Mouse (Mus musculus): ENCODE results near the gene Fnbp4. TPM values are rescaled to one million over a fixed set of nuclear protein-coding genes. Genes with fewer than 3 reads are reported as not detected.

The Fnbp4 gene
- total and polyA plus RNA-seq, 3 experiments = 61.1 to 156 (median 146) TPM

- ATAC-seq (ENCODE audit: extremely low read depth, insufficient number of reproducible peaks, low FRiP score, poor library complexity, severe bottlenecking) = no peak
- no peak for DNase-seq (ENCODE audit: low spot score)
- H3K36me3 ChIP-seq (replicated peaks) = peaks cover 94% of the 10 kb centered on the region
- H3K4me3 ChIP-seq (ENCODE audit: low read depth, low read length) = no peak overlapping the region
- H3K9me3 ChIP-seq (replicated peaks) = no peaks in the 10 kb centered on the region
- H3K4me1 ChIP-seq (ENCODE audit: insufficient read depth, low read depth, low read length) = no peaks in the 10 kb centered on the region
- no peaks in the 10 kb centered on the region for H3K27me3 ChIP-seq (ENCODE audit: insufficient read depth, low read length)
- TF ChIP-seq CTCF (IDR thresholded peaks at IDR 0.05; ENCODE audit: low read depth, low read length) = no peak
Observed at GRCm38 (mm10) chr2:90765123-90765522, 20.0 kb downstream of the Fnbp4 start.

DNA sequence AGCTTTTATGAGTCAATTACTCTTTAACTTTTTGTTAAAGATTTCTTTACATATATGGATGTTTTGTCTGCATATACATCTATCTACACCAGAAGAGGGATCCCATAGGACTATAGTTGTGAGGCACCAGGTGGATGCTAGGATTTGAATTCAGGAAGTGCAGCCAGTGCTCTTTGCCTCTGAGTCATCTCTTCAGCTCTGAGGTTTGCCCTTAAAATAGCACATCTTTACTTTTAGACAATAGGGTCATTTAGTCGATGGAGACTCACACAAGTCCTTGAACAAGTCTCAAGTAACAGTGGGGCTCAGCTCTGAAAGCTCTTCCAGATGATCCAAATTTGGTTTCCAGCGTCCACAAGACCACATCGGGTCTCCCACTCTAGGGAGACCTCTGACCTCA is 36.2 kb downstream of the Fnbp4 start:
- no peak for TF ChIP-seq CTCF (IDR thresholded peaks at IDR 0.05; ENCODE audit: low read depth, low read length)
- no peak for TF ChIP-seq GATA1 (IDR thresholded peaks at IDR 0.05; ENCODE audit: borderline replicate concordance, low read length)
- no peak for TF ChIP-seq GATA2 (IDR thresholded peaks at IDR 0.05; ENCODE audit: borderline replicate concordance, low read depth, low read length)
- no peak for TF ChIP-seq TAL1 (conservative IDR thresholded peaks at IDR 0.05; ENCODE audit: low read depth, low read length)
- TF ChIP-seq POLR2AphosphoS5 (IDR thresholded peaks at IDR 0.05; ENCODE audit: insufficient replicate concordance, low read depth, low read length) = no peak
- Histone ChIP-seq H3K27me3 (ENCODE audit: insufficient read depth, low read length) (no peaks in the 10 kb centered on the region), H3K36me3 (replicated peaks) (peaks cover 75% of the 10 kb centered on the region), H3K4me3 (ENCODE audit: low read depth, low read length) (no peak overlapping the region), H3K4me1 (ENCODE audit: insufficient read depth, low read depth, low read length) (peaks cover 6% of the 10 kb centered on the region; the same call in 1 of the 2 replicates), H3K9me3 (replicated peaks) (no peaks in the 10 kb centered on the region)
- DNase-seq (ENCODE audit: low spot score) (no peak), ATAC-seq (ENCODE audit: extremely low read depth, insufficient number of reproducible peaks, low FRiP score, poor library complexity, severe bottlenecking) (no peak; the same call in 1 of the 2 replicates)

DNA sequence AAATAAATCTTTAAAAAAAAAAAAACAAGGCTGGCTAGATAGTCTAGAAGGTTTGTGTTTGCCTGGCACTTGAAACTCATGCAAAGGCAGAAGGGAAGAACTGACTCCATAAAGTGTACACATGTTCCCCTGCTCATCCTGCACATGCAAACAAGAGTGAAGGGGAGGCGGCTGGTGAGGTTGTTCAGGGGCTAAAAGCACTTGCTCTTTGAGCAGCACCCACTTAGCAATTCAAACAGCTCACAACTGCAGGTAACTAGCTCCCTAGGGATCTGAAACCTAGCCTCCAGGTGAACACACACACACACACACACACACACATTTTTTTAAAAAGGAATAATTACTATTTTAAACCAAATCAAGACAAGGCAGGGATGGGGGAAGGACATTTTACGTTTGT is 36.8 kb downstream of the Fnbp4 start:
- Histone ChIP-seq H3K4me1 (ENCODE audit: insufficient read depth, low read depth, low read length) (peaks cover 6% of the 10 kb centered on the region; the same call in 1 of the 2 replicates), H3K4me3 (ENCODE audit: low read depth, low read length) (no peak overlapping the region), H3K9me3 (replicated peaks) (no peaks in the 10 kb centered on the region), H3K36me3 (replicated peaks) (peaks cover 69% of the 10 kb centered on the region), H3K27me3 (ENCODE audit: insufficient read depth, low read length) (no peaks in the 10 kb centered on the region)
- no peak for TF ChIP-seq POLR2AphosphoS5 (IDR thresholded peaks at IDR 0.05; ENCODE audit: insufficient replicate concordance, low read depth, low read length)
- no peak for TF ChIP-seq CTCF (IDR thresholded peaks at IDR 0.05; ENCODE audit: low read depth, low read length)
- no peak for TF ChIP-seq GATA2 (IDR thresholded peaks at IDR 0.05; ENCODE audit: borderline replicate concordance, low read depth, low read length)
- no peak for TF ChIP-seq TAL1 (conservative IDR thresholded peaks at IDR 0.05; ENCODE audit: low read depth, low read length)
- no peak for TF ChIP-seq GATA1 (IDR thresholded peaks at IDR 0.05; ENCODE audit: borderline replicate concordance, low read length)
- DNase-seq (ENCODE audit: low spot score) = no peak
- no peak for ATAC-seq (ENCODE audit: extremely low read depth, insufficient number of reproducible peaks, low FRiP score, poor library complexity, severe bottlenecking)

- ATAC-seq (ENCODE audit: extremely low read depth, insufficient number of reproducible peaks, low FRiP score, poor library complexity, severe bottlenecking) = no peak
Observed at GRCm38 (mm10) chr2:90782458-90782857, 37.3 kb downstream of the Fnbp4 start, which contains the start of gene Agbl2. TSS of gene Agbl2 (plus strand) at chr2:90782727.

DNA sequence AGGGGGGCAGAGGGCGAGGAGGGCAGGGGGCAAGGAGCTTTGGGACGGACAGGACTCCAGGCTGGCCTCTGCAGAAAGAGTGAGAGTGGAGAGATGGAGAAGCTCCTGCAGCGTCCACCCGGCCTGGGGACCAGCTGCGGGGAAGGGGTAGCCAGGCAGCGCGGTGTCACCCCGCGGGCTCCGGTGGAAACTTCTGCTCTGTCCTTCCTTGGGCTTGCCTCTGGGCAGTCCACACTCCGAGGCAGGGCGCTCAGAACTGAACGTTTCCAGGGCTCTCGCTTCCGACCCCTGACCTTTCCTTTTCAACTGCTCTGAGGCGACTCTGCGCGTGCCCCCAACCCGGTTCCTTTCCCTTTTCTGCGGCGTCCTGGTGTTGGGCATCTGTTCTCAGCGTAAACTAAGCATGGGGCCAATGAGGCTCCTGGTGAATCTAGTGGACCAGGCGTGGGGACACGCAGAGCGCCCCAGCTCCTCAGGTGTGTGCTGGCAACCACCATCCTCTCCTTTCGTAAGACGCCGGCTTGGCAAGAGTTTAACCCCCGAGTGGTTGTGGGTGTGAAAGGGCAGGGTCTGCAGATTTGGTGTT is 37.8 kb downstream of the Fnbp4 start:
- no peaks in the 10 kb centered on the region for H3K27me3 ChIP-seq (ENCODE audit: insufficient read depth, low read length)
- H3K4me3 ChIP-seq (ENCODE audit: low read depth, low read length) = no peak overlapping the region
- no peak for TF ChIP-seq TAL1 (conservative IDR thresholded peaks at IDR 0.05; ENCODE audit: low read depth, low read length)
- no peak for TF ChIP-seq GATA1 (IDR thresholded peaks at IDR 0.05; ENCODE audit: borderline replicate concordance, low read length)
- no peak for TF ChIP-seq GATA2 (IDR thresholded peaks at IDR 0.05; ENCODE audit: borderline replicate concordance, low read depth, low read length)
- no peak for TF ChIP-seq POLR2AphosphoS5 (IDR thresholded peaks at IDR 0.05; ENCODE audit: insufficient replicate concordance, low read depth, low read length)
- no peak for TF ChIP-seq CTCF (IDR thresholded peaks at IDR 0.05; ENCODE audit: low read depth, low read length)
- no peaks in the 10 kb centered on the region for H3K9me3 ChIP-seq (replicated peaks)
- 0 out of 2 replicates have a peak, but pooled peaks cover 3% of the 10 kb centered on the region for H3K4me1 ChIP-seq (ENCODE audit: insufficient read depth, low read depth, low read length)
- H3K36me3 ChIP-seq (replicated peaks) = peaks cover 58% of the 10 kb centered on the region
- DNase-seq (ENCODE audit: low spot score) (no peak), ATAC-seq (ENCODE audit: extremely low read depth, insufficient number of reproducible peaks, low FRiP score, poor library complexity, severe bottlenecking) (no peak)

More at GRCm38 (mm10) chr2:90782458-90782857, 37.3 kb downstream of the Fnbp4 start, which contains the start of gene Agbl2:
- no peak for TF ChIP-seq TAL1 (conservative IDR thresholded peaks at IDR 0.05; ENCODE audit: low read depth, low read length)
- TF ChIP-seq GATA1 (IDR thresholded peaks at IDR 0.05; ENCODE audit: borderline replicate concordance, low read length) = no peak
- no peak for TF ChIP-seq GATA2 (IDR thresholded peaks at IDR 0.05; ENCODE audit: borderline replicate concordance, low read depth, low read length)
- TF ChIP-seq CTCF (IDR thresholded peaks at IDR 0.05; ENCODE audit: low read depth, low read length) = no peak
- no peak for TF ChIP-seq POLR2AphosphoS5 (IDR thresholded peaks at IDR 0.05; ENCODE audit: insufficient replicate concordance, low read depth, low read length)
- H3K4me1 ChIP-seq (ENCODE audit: insufficient read depth, low read depth, low read length) = peaks cover 5% of the 10 kb centered on the region; the same call in 1 of the 2 replicates
- H3K36me3 ChIP-seq (replicated peaks) = peaks cover 64% of the 10 kb centered on the region
- no peaks in the 10 kb centered on the region for H3K27me3 ChIP-seq (ENCODE audit: insufficient read depth, low read length)
- no peak within 1 kb of the TSS for H3K4me3 ChIP-seq (ENCODE audit: low read depth, low read length)
- H3K9me3 ChIP-seq (replicated peaks) = no peaks in the 10 kb centered on the region
- DNase-seq (ENCODE audit: low spot score) = no peak

DNA sequence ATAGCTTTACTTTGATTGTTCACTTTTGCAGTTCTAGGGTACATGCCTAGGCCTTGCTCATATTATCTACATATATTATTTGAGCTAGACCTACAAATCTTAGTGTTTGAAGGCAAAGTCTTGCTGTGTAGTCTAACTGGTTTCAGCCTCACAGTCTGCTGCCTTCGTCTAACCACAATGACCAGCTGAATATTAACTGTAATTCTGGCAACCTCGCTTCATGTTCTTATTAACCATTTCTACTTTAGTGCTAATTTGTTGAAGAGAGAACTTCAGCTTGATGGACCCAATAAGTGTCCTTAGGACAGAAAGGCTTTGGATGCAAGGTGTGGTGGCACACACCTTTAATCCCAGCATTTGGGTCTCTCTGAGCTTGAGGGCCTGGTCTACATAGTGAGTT is 43.0 kb downstream of the Fnbp4 start:
- no peaks in the 10 kb centered on the region for H3K27me3 ChIP-seq (ENCODE audit: insufficient read depth, low read length)
- H3K9me3 ChIP-seq (replicated peaks) = no peaks in the 10 kb centered on the region
- H3K4me3 ChIP-seq (ENCODE audit: low read depth, low read length) = no peak overlapping the region
- ATAC-seq (ENCODE audit: extremely low read depth, insufficient number of reproducible peaks, low FRiP score, poor library complexity, severe bottlenecking) (no peak), DNase-seq (ENCODE audit: low spot score) (no peak)
- no peaks in the 10 kb centered on the region for H3K4me1 ChIP-seq (ENCODE audit: insufficient read depth, low read depth, low read length)
- peaks cover 9% of the 10 kb centered on the region for H3K36me3 ChIP-seq (replicated peaks)
- TF ChIP-seq CTCF (IDR thresholded peaks at IDR 0.05; ENCODE audit: low read depth, low read length) (no peak), GATA2 (IDR thresholded peaks at IDR 0.05; ENCODE audit: borderline replicate concordance, low read depth, low read length) (no peak), POLR2AphosphoS5 (IDR thresholded peaks at IDR 0.05; ENCODE audit: insufficient replicate concordance, low read depth, low read length) (no peak), GATA1 (IDR thresholded peaks at IDR 0.05; ENCODE audit: borderline replicate concordance, low read length) (no peak), TAL1 (conservative IDR thresholded peaks at IDR 0.05; ENCODE audit: low read depth, low read length) (no peak)
